Mouse (Mus musculus): Measurements from ENCODE around the gene Large2.

The Large2 gene

DNA sequence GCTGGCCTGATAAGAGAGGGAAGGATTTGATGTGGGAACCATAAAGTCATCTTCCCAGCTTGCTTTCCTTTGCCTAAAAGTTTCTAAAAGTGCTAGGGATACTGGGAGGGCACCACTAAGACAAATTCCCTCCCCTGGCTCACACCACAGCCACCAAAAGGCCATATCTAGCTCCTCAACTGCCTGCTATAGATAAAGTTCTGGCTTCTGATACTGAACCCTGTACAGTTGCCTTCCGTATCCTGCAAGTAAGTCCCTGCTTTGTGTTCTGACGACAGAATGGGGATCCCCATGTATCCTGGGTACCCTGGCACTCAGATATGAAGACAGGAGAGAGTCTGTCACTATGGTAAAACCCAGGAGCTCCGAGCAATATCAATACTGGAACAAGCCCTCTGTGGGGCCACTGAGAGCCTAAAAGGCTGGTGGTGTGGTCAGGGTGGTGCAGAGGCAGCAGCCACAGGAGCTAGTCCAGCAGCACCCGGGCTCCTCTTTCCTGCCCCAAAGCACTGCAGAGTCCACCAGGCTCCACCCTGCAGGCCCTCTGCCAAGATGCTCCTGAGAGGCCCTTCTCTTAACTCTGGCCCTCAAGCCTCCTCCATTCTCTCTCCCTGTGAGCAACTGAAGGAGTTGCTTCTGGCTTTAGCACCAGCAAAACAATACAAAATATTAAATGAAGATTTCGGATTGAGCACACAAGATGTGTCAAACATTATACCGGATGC, 15.7 kb upstream of the Large2 start:
- DNase-seq (ENCODE audit: low read depth in 1 of 2, low spot score in 2 of 2), result no peak

DNA sequence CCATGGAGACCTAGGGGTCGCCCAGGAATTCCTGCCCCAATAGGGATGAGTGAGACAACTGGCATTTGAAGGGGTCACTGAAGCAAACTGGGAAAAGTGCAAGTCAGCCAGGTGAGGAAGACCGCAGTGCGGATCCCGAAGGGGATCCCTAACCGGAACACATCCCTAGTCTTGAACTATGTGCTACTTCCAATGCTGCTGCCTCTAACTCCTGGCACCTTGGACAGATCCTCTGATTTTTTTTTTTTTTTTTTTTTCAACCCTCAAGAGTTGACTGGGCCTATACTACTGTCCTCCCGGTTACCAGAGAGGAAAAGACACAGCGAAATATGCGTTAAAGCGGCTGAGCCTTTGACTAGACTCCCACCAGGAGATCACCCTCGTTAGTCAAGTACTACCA, 15.0 kb upstream of the Large2 start:
- DNase-seq (ENCODE audit: low read depth in 1 of 2, low spot score in 2 of 2), result no peak

DNA sequence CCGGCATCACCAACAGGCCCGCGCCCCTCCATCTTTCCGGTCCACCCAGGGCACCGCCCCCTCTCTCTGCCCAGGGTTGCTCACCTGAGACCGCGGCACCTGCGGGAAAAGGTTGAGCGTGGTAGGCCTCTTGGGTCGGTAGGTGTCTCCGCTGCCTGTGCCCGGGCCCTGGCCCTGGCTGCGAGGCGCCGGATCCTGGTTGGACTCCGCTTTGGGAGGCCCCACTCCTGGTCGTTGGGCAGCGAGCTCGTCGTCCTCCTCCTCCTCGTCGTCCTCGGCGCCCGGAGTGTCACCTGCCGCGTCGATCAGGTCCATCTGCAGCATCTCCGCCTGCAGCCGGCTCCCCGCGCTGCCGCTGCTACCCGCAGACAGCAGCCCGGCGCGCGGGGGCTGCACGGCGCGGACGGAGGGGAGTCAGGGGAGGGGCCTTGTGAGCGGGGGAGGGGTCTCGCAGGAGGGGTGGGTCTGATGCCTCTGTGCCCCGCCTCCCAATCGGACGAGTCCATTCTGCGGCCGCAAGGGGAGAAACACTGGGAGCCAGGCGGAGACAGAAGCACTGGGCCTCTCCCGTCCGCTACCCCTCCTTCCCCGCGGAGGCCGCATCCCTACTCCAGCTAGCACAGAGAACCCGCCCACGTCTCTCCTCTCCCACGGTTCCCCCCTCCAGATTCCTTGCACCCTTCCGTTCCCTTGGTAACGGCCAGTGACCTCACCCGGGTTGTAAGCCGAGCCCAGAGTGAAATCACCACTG, 14.4 kb upstream of the Large2 start:
- peak in 1 of 2 experiments; percentile 18 for DNase-seq (ENCODE audit: low read depth in 1 of 2, low spot score in 2 of 2)

DNA sequence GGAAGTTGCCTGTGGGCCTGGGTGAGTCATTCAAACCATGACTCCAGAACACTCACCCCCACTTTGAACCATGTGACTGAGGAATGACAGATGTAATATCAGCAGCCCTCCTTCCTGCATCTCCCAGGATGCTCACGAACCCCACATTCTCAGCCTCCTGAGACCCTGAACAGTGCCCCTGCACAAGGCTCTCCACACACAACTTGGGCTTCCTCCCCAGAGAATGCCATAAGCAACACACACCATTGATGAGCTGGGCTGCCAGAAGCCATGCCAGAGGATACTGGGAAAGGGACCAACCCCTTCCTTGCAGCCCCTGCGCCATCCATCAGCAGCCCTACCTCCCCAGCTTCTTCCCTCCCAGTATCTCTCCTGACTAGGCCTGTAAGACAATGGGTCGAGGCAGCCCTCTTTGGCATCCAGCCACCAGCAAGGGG, 13.4 kb upstream of the Large2 start:
- DNase-seq (ENCODE audit: low read depth in 1 of 2, low spot score in 2 of 2), result no peak

DNA sequence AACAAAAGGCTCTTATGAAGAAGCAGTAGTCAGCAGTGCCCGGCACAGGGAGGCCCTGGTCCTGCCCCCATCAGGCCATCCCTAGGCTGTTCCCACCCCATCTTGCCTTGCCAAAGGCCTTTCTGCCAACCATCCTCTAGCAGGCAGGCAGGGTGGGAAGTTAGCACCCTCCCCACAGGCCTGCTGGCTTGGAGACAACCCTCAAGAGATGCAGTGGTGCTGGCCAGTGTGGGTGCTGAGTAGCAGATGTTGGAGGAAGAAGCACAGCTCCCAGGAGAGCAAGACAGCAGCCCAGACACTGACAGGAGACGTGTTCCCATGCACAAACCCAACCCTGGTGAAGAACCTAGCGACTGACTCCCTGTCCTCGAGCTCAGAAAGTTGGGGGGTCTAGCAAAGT, 13.0 kb upstream of the Large2 start:
- no peak for DNase-seq (ENCODE audit: low read depth in 1 of 2, low spot score in 2 of 2)

DNA sequence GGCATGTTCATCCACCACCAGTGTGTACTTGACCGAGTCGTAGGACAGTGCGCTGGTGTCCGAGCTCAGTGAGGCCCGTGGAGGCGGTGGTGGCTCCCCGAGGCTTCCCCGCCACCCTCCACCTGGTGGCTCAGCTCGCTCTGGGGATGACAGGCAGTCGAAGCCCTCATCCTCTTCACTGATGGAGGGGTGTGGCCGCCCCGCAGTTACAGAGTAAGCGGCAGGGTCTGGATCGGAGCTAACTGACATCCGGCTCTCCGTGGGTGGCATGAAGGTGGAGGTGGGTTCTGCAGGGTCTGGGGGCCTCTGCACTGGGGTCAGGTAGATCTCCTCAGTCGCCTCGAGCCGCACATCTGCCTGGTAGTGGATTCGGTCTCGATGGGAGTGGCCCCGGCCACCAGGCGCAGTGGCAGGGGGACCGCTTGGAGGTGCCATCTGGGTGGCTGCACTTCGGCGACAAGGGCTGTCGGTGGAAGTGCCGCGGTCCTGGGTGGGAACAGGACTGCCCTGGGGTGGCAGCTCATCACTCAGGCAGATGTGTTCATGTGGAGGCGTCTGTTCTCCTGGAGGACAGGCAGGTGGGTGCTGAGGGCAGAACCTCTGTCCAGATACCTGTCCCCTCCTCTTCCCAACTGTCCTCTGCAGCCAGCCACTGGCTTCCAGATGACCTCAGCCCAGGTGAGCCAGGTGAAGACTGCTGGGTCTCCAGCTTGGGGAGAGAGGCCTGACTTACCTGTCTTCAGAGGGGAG, 12.3 kb upstream of the Large2 start:
- DNase-seq (ENCODE audit: low read depth in 1 of 2, low spot score in 2 of 2), result no peak

DNA sequence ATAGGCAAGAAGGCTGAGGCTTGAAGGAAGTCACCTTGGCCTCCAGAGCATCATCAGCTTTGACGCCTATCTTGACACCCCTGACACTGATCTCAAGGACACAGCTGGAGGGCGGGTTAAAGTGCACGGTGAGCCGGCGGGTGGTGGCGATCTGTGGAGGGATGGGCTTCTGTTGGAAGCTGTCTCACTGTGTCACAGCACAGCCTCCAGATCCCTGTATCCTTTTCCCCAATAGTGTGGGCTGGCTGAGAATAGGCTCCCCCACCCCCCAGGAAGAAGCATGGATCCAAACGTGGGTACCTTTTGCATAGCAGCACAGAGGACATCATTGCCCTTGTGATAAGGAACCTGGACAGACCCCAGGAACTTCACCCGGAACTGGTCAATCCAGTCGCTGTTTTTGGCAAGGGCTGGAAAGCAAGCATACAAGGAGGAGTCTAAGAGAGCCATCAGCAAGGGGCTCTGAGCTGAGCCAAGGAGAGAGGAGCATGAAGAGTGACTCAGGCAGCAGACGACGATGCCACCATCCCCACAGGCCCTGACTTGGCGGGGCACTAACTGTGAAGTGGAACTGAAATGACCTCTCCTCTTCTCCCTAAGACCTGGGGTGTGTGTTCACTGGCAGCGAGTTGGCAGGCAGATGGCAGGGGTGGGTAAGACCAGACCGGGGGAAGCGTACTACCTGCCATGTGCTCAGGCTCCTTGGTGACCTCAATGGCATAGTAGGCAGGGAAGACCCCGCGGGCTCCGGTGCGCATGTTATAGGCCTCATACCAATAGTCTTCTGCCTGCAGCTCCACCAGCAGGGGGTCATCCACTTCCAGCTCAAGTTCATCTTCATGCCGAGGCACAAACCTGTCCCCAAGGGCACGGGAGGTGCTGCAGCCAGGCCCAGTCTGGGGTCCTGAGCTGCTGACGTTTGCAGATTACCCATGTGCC, 10.7 kb upstream of the Large2 start:
- no peak for DNase-seq (ENCODE audit: low read depth in 1 of 2, low spot score in 2 of 2)

DNA sequence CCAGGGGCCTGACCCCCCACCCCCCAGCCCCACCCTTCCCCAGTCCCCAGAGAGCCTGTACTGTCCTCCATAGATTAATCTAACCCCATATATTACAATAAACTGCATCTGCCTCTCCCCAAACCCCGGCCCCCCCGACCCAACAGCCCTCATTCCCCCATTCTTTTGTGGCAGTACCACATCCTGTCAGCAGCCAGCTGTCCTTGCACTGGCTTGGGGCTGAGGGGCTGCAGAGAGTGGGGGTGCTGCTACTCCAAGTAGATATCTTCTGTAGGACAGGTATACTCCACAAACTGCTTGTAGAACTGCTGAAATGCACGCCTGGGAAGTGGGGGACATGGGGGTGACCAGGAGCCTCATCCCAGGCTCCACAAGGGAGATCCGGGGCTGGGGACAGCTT, 9.4 kb upstream of the Large2 start:
- DNase-seq (ENCODE audit: low read depth in 1 of 2, low spot score in 2 of 2), result no peak

DNA sequence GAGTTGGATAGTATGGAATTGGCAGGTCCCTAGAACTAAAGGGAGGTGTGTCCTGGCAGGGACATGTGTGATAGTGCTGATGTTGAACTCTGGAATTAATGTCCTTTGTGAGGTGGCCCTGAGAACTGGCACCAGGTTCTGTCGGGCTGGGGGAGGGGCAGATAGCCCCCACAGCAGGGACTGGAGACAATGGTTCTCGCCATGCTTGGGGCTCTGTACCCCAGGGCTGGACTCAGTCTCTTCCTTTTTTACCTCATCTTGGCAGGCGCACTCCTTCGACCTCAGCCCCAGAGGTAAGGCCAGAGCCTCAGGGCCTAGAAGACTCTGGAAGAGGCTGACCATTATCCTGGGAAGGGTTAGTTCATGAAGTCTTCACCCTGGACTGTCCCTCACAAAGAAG, 8.1 kb upstream of the Large2 start:
- DNase-seq (ENCODE audit: low read depth in 1 of 2, low spot score in 2 of 2), result no peak

DNA sequence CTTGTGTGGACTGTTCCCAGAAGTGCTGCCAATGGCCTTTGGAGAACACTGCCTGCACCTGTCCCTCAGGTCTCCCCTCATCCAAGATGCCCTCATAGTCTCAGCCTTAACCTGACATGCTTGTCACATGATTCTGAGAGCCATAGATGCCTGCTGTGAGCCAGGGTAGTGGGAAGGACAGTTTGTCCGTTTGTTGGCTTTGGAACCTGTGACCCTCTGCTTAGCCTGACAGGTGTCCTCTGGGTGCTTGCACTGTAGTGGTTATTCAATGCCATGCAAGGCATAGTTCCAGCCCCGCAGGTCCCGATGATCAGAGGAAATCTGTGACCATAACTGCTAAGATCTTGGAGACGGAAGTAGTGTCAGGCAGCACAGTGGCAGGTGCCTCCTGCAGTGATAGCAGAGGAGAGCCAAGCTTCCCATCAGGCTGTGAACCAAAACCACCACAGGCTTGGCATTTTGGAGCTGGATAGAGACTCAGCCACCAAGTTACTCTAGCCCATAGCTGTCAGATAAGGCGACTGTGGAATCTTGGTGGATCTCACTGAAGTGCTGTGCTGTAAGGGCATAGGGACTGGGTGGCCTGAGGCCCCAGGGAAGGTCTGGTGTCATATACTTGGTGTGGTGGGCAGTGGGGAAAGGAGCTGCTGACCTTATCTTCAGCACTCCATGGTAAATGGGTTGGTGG, 7.4 kb upstream of the Large2 start, which contains the start of gene 1700029I15Rik:
Gene 1700029I15Rik (plus strand): TSS at position 638 of the 688 bp plus-strand sequence.
- DNase-seq (ENCODE audit: low read depth in 1 of 2, low spot score in 2 of 2), result no peak

DNA sequence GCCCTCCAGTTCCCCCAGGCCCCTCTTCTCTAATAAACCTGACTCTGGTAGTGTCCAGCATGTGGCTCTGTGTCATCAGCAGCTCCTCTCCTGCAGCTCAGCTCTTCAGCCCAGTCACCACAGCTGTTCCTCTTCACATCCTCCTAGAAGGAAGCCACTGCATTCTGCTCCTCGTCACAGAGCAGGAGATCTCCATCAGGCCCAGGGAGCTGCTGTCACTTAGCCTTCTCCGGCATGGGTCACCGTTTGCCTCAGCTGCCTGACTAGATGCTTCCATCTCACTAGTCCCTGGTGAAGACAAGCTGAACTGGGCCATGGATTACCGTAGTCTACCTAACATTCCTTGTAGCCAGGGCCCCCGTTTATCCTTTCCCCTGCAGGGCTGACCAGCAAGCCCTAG, 6.5 kb upstream of the Large2 start:
- no peak for DNase-seq (ENCODE audit: low read depth in 1 of 2, low spot score in 2 of 2)

DNA sequence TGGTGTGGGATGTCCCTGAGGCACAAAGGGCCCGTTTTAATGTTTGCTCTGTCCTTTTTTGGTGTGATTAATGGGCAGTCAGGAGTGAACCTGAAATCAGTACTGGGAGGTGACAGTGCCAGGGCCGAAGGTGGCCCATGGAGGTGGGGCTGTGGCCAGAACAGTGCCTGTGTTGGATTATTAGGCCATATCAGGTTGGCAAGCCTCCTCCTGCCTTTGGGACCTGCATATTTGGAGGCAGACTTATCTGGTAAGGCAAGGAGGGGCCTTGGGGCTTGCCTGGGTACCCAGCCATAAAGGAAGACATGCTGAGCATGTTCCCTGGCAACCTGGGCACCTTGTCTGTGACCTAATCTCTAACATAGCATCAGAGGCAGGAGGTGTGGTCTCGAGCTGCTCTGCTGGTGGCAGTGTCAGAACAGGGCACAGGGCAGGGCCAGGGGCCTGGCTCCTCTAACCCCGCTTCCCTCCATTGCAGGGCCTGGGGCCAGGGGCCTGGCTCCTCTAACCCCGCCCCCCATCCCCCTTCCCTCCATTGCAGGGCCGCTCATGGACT, 5.9 kb upstream of the Large2 start:
- no peak for DNase-seq (ENCODE audit: low read depth in 1 of 2, low spot score in 2 of 2)

DNA sequence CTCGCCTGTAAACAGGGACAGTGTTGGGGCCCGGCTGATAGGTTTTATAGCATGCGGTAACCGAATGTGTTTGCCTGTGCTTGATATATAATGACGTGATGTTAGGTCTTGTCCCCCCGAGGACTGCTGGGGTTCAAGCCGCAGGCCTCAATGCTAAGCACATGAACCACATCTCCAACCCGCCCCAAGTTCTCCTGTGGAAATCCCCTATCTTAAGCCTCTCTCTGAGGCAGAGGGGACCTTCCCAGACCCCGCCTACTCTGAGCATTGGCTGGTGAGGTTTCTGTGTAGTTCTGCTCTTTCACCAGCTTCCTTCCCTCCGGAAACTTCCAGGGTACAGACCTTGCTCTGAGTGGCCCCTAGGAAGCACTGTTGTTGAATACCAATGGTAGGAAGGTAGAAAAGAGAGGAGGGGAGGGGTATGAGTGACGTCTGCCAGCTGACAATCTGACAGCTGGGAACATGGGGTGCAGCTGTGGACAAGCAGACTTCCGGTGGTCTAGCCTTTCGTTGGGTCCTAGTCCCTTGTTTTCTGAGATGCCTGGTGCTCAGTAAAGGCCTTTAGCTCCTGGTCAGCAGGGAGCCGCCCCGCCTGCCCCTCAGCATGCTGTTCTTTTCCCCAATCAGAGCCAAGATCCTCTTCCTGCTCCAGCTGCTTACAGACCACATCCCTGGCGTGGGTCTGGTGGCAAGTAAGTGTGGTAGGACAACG, 5.3 kb upstream of the Large2 start:
- DNase-seq (ENCODE audit: low read depth in 1 of 2, low spot score in 2 of 2), result no peak

DNA sequence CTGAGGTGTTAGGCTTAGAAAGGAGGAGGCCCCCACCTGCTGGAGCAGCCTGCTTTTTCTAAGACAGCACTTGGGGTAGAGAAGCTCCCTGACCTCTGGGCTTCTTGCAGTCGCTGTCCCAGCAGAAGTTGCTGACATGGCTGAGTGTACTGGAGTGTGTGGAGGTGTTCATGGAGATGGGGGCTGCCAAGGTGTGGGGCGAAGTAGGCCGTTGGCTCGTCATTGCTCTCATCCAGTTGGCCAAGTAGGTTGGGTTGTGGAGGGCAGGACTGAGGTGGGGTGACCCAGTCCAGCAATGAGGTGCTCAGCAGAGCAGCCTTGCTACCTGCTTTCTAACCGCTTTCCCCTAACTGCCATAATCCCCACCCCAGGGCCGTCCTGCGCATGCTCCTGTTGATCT, 2.7 kb upstream of the Large2 start:
- no peak for DNase-seq (ENCODE audit: low read depth in 1 of 2, low spot score in 2 of 2)

DNA sequence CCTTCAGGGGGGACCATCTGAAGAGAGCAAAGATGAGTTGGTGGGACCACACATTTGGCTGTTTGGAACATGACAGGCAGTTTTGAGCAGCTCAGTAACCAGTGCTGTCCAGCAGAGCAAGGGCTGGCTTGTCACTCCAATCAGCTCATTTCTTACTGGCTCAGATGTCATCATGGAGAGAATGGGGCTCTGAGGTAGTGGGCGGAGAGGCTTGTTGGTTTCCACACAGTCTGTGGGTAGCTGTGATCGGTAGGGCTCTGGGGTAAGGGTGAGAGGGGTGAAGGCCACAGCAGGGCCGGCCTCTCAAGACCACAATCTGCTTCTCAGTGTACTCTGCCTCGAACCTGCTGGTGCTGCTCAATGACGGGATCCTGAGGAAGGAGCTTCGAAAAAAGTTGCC, 1.6 kb upstream of the Large2 start:
- no peak for DNase-seq (ENCODE audit: low read depth in 1 of 2, low spot score in 2 of 2)

DNA sequence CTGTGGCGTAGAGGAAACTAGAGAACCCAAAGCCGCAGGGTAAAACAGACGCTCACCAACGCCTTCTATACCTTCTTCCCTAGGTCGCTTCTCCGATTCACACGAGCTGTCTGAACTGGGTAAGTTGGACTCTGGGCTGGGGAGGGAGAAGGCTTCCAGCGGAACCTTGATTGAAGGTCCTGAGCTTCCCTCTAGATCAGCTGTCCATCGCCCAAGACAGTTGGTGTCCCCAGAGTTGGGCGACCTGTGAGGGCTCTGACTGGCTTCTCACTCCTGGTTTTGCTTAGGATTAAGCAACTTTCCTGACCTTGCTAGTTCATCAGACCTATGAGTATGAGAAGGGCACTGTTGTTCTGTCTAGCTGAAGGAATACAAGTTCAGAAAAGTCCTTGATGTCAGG, 1.1 kb upstream of the Large2 start:
- DNase-seq (ENCODE audit: low read depth in 1 of 2, low spot score in 2 of 2), result no peak

DNA sequence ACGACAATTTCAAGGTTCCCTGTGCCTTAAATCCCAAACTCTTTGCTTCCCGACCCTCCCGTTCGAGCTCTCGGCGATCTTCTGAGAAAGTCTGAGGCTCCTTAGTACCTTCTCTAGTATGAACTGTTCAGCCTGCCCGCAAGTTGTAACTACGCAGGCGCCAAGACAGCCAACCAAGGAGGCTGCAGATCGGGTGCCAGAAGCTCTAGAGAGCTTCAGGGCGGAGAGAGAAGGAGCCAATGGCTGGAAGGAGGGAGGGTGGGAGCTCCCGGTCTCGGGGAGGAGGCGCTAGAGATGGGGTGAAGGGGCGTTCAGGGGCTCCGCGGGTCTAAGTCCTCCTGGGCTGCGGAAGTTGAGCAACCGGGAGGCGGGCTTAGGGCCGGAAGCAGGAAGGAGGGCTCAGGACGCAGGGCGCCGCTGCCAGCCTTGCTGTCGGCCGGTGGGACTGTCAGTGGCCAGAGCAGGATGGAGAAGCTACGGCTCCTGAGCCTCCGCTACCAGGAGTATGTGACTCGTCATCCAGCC, 492 bp upstream of the Large2 start:
- DNase-seq (ENCODE audit: low read depth in 1 of 2, low spot score in 2 of 2), result peak; percentile 94 to 97

DNA sequence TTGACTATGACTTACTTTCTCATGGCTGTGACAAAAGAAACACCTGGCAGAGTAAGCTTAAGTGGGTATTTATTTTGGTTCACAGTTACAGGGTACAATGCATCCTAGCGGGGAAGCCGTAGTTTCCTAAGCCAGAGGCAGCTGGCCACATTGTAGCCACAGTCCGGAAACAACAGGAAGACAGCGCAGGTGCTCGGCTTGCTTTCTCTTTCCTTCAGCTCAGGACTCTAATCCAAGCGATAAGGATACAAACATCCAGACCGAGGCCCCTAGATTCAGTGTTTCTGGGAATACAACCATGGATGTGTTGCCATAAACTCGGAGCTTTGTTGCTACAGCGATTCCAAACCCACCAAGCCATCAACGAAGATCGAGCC, 1.2 kb downstream of the Large2 start:
- no peak for DNase-seq (ENCODE audit: low read depth in 1 of 2, low spot score in 2 of 2)

DNA sequence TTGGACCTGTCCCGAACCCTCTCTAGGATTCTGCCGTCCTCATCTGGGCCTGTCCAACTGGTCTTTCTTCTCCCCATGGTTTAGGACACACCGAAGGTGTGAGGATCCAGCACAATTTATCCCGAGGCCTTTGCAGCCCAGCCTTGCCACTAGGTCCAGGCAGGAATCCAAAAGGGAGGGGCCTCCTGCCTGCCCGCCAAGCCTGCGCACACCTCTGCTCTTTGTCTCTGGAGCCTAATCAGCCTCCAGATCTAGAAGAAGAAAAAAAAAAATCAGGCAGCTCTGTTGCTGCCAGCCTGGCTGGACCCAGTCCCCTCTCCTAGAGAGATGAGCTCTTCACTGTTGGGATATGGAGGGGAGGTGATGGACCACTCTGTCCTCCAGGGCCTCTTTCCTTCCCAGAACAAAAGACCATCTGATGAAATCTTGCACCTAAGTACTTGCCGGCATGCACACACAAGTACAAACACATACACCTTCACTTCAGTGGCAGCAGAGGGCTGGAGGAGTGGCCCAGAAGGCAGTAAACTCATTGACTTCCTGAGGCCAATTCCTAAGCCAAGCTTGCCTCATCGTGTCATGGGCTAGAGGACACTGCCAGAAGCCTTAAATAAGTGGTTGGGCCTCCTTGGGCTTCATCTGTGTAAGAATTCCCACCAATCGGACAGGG, 1.8 kb downstream of the Large2 start:
- DNase-seq (ENCODE audit: low read depth in 1 of 2, low spot score in 2 of 2), result no peak

Data from monocyte, adult 2 months (primary cell).